Mouse (Mus musculus) E14TG2a.4 (cell line): ENCODE data around the gene Tbk1.

Experiments used
- CTCF ChIP-seq: conservative IDR thresholded peaks from 2 replicates; pipeline ENCODE4 v1.5.1; 2014; ENCODE audit warnings: low read length
- POU5F1 ChIP-seq: IDR thresholded peaks from 2 replicates; pipeline ENCODE4 v1.6.1; 2014; ENCODE audit warnings: low read length, borderline replicate concordance

DNA sequence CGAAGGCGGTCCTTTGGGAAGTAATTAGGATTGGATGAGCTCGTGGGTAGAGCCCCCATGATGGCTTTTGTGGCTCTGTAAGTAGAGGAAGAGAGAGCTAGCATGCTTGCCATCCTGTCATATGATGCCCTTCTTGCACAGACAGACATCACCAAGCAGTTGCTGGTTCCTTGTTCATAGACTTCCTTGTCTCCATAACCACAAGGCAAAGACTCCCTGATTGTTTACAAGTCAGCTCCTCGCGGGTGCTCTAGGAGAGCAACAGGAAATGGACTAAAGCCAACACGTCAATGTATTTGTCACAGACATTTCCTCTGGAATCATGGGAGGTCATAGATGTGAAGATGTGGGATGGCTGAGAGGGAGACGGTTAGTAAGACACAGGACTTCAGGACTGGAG is 90.0 kb downstream of the Tbk1 start:
- TF ChIP-seq CTCF (no peak), POU5F1 (no peak)
